Mouse (Mus musculus) brain, embryonic 14.5 days (tissue): ENCODE measurements around the gene 9130213A22Rik. TPM values are rescaled to one million over a fixed set of nuclear protein-coding genes. Genes with fewer than 3 reads are reported as not detected.

Experiments
- DNase-seq: peaks from one replicate; pipeline ENCODE4 v3.0.0-alpha.2; 2011; ENCODE audit warnings: low read depth
- CTCF ChIP-seq: fragments of 200-500 bp; IDR thresholded peaks from 2 replicates; pipeline ENCODE4 v1.5.1; 2012; ENCODE audit warnings: inconsistent platforms, mild to moderate bottlenecking, moderate library complexity, borderline replicate concordance; ENCODE audit not compliant: insufficient read depth, insufficient read length; ENCODE audit errors: extremely low read depth
- POLR2A ChIP-seq: fragments of 200-500 bp; IDR thresholded peaks from 2 replicates; pipeline ENCODE4 v1.6.1; 2012; ENCODE audit warnings: mild to moderate bottlenecking, inconsistent platforms, borderline replicate concordance; ENCODE audit not compliant: poor library complexity, insufficient read depth, insufficient read length, severe bottlenecking; ENCODE audit errors: extremely low read depth
- polyA plus RNA-seq: library from polyadenylated mRNA; depleted of rRNA; stranded (reverse); fragments of >200 nt; gene quantifications from 2 replicates; pipeline ENCODE4 v1.2.3, GENCODE M21; 2012; rRNA removed

9130213A22Rik gene
- polyA plus RNA-seq, 1 experiment = 0.33 TPM

DNA sequence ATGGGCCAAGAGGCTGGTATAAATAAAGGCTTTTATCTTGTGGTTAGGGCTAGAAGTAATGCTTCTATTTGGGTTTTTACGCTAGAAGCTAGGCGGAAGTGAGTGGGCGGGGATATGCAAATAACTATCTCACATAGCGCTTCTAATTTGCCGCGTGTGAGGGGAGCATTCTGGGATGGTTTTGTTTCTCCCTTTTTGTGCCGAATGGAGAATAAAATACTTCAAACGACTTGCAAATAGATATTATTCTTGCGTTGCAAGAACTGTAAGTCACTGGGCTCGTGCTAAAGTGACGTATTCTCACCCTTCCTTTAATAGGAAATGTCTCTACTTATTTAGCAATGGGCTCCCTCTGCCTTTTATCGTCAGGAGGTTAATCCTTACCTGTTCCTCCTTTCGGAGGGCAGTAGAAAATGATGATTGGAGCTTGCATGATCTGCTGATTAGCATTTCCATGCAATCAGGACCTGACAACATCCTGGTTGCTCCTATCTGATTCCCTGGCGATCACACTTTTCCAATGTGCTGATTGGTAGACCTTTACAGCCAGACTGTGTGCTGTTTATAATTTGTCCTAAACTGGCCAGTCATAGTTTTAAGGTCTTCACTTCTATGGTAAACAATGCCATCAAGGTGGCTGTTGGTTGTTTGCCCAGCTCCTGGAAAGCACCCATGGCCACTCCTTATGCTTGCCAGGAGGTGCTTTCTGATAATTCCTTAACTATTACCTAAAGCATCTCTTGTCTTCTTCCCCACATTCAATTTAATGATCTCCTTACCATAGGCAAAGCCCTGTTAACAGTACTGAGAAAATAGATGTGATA lies 49.1 kb downstream of the 9130213A22Rik start:
- DNase-seq = peak; percentile 97
- TF ChIP-seq CTCF (no peak), POLR2A (peak; percentile 89)

DNA sequence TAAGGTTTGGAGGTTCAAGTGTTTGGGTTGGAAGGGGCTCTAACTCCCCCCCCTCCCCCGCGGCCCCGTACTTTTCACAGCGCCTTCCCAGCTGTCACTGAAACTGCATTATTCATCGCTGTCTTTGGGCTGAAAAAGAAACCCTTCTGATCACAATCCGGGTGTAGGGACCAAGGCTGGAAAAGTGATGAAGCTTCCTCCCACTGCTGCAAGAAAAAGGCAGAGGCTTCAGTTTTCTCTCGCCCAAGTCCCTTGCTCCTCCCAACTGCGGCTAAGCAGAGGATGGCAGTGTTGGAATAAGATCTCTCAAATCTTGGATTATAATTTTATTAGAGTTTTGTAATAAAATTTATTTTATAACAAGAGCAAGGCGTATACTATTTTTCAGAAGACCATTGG lies 49.7 kb downstream of the 9130213A22Rik start:
- DNase-seq = no peak
- TF ChIP-seq CTCF (no peak), POLR2A (no peak)

DNA sequence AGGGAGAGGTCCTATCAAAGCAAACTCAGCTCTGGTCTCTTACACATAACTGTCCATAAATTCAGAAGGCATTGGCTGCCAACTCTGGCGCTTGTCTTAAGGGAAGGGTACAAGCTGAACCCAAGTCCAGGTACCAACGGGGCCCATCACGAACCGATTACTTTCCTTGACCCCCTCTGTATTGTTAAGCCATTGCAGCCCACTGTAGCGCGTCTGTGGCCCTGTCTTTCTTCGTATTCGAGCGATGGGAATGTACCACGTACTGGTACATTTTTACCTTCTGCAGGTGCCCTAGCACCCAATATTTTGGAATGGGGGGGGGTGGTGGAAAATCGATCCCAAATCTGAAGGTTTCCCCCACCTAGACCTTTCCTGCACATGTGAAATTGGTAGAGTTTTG lies 50.2 kb downstream of the 9130213A22Rik start:
- TF ChIP-seq CTCF (no peak), POLR2A (no peak)

DNA sequence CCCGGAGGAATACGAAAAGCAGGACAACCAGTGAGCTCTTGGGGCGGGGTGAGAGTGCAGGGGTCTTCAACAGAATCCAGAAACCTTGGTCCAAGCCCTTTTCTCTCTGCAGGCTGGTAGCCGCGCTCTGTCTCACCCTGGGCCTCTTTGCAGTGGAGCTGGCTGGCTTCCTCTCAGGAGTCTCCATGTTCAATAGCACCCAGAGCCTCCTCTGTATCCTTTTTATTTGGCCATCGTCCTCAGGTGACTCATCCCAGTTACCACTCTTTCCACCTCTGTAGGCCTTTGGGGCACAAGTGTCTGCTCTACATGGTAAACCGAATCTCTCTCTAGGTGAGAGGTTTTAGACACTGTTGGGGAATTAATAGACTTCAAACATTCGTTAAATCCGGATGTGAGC lies 51.1 kb downstream of the 9130213A22Rik start:
- no peak for DNase-seq

More for the DNA sequence above, 50.2 kb downstream of the 9130213A22Rik start:
- DNase-seq = no peak

DNA sequence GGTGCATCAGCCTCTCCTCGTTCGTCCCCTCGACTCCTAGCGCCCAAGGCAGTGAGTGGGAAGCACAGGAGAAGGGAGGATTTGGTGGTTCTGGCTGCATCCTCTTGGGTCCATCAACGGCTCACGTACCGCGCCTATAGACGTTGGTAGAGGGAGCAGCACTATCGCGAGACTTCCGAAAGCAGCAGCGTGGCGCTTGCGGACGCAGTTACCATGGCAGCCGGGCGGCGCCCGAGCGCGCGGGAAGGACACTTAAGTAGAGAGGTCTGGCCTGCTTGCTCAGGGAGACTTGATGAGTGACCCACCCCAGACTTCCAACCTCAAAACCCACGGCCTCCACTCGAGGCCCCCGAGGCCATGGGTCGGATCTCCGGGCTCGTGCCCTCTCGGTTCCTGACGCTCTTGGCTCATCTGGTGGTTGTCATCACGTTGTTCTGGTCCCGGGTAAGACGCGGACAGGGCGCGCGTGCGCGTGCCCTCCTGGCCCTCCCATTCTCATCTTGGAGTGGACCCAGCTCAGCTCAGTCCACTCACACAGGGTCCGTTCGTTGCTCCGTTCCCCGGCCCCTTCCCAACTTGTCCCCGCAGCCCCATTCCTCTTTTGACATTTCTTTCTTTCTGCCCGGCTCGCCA lies 51.7 kb downstream of the 9130213A22Rik start, which contains the start of gene Tmem107:
Gene Tmem107 (plus strand): TSS at position 217 of the 633 bp plus-strand sequence.
- TF ChIP-seq CTCF (no peak), POLR2A (peak; percentile 64; the same call in 1 of the 2 replicates)
- DNase-seq = peak; percentile 98

More for the DNA sequence above, 51.1 kb downstream of the 9130213A22Rik start:
- TF ChIP-seq POLR2A (no peak), CTCF (no peak)

DNA sequence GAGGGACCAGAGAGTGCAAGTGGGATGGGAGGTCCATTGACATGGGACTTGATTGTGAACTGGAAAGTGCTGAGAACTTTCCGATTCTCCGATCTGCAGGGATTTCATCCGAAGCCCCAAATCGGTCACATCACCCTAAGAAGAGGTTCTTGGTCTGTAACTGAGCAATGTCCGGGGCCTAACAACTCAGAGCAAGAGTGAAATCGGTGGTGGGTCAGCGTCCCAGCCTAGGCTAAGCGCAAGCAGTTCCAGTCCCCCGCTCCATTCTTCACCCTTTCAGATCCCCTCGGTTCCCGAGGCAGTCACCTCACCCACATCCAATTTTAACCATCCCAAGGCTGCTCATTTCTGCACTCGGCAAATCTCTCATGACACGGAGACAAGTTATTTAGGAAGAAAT lies 52.3 kb downstream of the 9130213A22Rik start:
- no peak for TF ChIP-seq POLR2A
- no peak for TF ChIP-seq CTCF
- no peak for DNase-seq

Other genes with a start within 250 kb of the 9130213A22Rik start
- 0.05 and 0.10 TPM in 2 replicates for gene Rnf222, start 234.0 kb downstream of the 9130213A22Rik start, polyA plus RNA-seq
- 2,015 and 2,036 TPM in 2 replicates for gene Rpl26, start 221.0 kb downstream of the 9130213A22Rik start, polyA plus RNA-seq
- 3.6 and 4.1 TPM in 2 replicates for gene Odf4, start 195.5 kb downstream of the 9130213A22Rik start, polyA plus RNA-seq
- gene Arhgef15, start 165.1 kb downstream of the 9130213A22Rik start, polyA plus RNA-seq = 38.6 and 40.1 TPM in 2 replicates
- 3.0 and 4.6 TPM in 2 replicates for gene Slc25a35, start 154.5 kb downstream of the 9130213A22Rik start, polyA plus RNA-seq
- gene Rangrf, start 147.4 kb downstream of the 9130213A22Rik start, polyA plus RNA-seq = 24.1 and 33.6 TPM in 2 replicates
- gene Pfas, start 114.1 kb downstream of the 9130213A22Rik start, polyA plus RNA-seq = 25.8 and 27.6 TPM in 2 replicates
- gene Ctc1, start 106.7 kb downstream of the 9130213A22Rik start, polyA plus RNA-seq = 115 and 170 TPM in 2 replicates
- 38.3 and 74.9 TPM in 2 replicates for gene Aurkb, start 76.9 kb downstream of the 9130213A22Rik start, polyA plus RNA-seq
- gene Borcs6, start 62.9 kb downstream of the 9130213A22Rik start, polyA plus RNA-seq = 19.6 and 22.1 TPM in 2 replicates
- 25.6 and 35.1 TPM in 2 replicates for gene Tmem107, start 51.8 kb downstream of the 9130213A22Rik start, polyA plus RNA-seq
- 251 and 319 TPM in 2 replicates for gene Vamp2, start 34.1 kb downstream of the 9130213A22Rik start, polyA plus RNA-seq
- gene Per1, start 27.4 kb downstream of the 9130213A22Rik start, polyA plus RNA-seq = 12.2 and 16.3 TPM in 2 replicates
- 0.42 and 0.45 TPM in 2 replicates for gene Hes7, start 2.2 kb downstream of the 9130213A22Rik start, polyA plus RNA-seq
- 2.8 and 3.5 TPM in 2 replicates for gene Aloxe3, start 3.3 kb upstream of the 9130213A22Rik start, polyA plus RNA-seq
- 0.13 and 0.23 TPM in 2 replicates for gene Alox12b, start 34.4 kb upstream of the 9130213A22Rik start, polyA plus RNA-seq
- gene Alox8, start 75.3 kb upstream of the 9130213A22Rik start, polyA plus RNA-seq = 0.05 and 0.25 TPM in 2 replicates
- gene Gucy2e, start 114.4 kb upstream of the 9130213A22Rik start, polyA plus RNA-seq = 0.20 and 0.25 TPM in 2 replicates
- 42.2 and 54.4 TPM in 2 replicates for gene Cntrob, start 201.2 kb upstream of the 9130213A22Rik start, polyA plus RNA-seq
- 116 and 118 TPM in 2 replicates for gene Trappc1, start 201.4 kb upstream of the 9130213A22Rik start, polyA plus RNA-seq
- gene Kcnab3, start 203.7 kb upstream of the 9130213A22Rik start, polyA plus RNA-seq = 7.0 and 8.7 TPM in 2 replicates
- 82.8 and 115 TPM in 2 replicates for gene Rnf227, start 217.9 kb upstream of the 9130213A22Rik start, polyA plus RNA-seq
- 321 and 358 TPM in 2 replicates for gene Chd3, start 246.8 kb upstream of the 9130213A22Rik start, polyA plus RNA-seq